Mouse (Mus musculus) C2C12 (cell line): ENCODE measurements around the gene 2010111I01Rik.

ENCODE experiments used
- CEBPB ChIP-seq: IDR thresholded peaks from one replicate; pipeline ENCODE4 v1.6.1; 2011; ENCODE audit warnings: low read depth, mild to moderate bottlenecking, control low read depth, moderate library complexity
- CTCF ChIP-seq: IDR thresholded peaks from one replicate; pipeline ENCODE4 v1.5.1; 2011; ENCODE audit not compliant: control insufficient read depth, insufficient read depth, insufficient read length
- MAX ChIP-seq: IDR thresholded peaks from one replicate; pipeline ENCODE4 v1.6.1; 2011; ENCODE audit warnings: mild to moderate bottlenecking, control low read depth
- MYOG ChIP-seq: IDR thresholded peaks from one replicate; pipeline ENCODE4 v1.6.1; 2011; ENCODE audit not compliant: control insufficient read depth, insufficient read length; ENCODE audit errors: extremely low read depth
- USF1 ChIP-seq: IDR thresholded peaks from one replicate; pipeline ENCODE4 v1.6.1; 2011; ENCODE audit warnings: low read depth, mild to moderate bottlenecking, control low read depth, moderate library complexity

- no peak for TF ChIP-seq CTCF
- TF ChIP-seq MYOG, result no peak
- no peak for TF ChIP-seq MAX
- TF ChIP-seq USF1, result no peak
- TF ChIP-seq CEBPB, result no peak
Measured at GRCm38 (mm10) chr13:63216537-63216936, 251.8 kb downstream of the 2010111I01Rik start.
